Mouse (Mus musculus): ENCODE results near the gene BC024978.

Gene BC024978

GRCm38 (mm10) chr7:27195681-27196611, at the start of gene BC024978, which contains the start of gene Snrpa:
Gene BC024978, plus strand, starts transcription at chr7:27195781.
Gene Snrpa, minus strand, starts transcription at chr7:27196271.
- DNase-seq = peak; percentile 95 to 99

GRCm38 (mm10) chr7:27153205-27153764, 42.3 kb upstream of the BC024978 start, which contains the start of gene Cyp2t4:
Gene Cyp2t4, plus strand, starts transcription at chr7:27153714.
- DNase-seq = no peak

- DNase-seq = no peak
Observed at GRCm38 (mm10) chr7:27156005-27156404, 39.6 kb upstream of the BC024978 start.

- DNase-seq = no peak
Observed at GRCm38 (mm10) chr7:27158171-27158570, 37.4 kb upstream of the BC024978 start.

DNA sequence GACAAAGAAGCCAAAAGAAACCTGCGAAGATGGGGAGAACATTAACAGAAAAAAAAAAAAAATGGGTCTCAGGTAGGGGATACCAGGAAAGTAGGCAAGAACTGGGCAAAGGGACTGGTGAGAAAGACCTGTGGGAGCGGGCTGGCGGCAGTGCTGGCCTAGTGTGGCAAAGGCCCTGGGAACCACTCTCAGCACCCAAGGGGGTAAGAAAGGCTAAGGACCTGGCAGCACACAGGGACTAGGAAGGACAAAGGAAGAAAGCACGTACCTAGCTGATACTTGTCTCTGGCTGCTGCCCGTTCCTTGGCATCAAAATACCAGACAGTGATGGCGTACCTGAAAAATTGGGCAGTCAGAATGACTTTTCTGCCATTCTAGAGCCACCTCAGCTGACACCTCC, 36.3 kb upstream of the BC024978 start:
- no peak for DNase-seq

DNA sequence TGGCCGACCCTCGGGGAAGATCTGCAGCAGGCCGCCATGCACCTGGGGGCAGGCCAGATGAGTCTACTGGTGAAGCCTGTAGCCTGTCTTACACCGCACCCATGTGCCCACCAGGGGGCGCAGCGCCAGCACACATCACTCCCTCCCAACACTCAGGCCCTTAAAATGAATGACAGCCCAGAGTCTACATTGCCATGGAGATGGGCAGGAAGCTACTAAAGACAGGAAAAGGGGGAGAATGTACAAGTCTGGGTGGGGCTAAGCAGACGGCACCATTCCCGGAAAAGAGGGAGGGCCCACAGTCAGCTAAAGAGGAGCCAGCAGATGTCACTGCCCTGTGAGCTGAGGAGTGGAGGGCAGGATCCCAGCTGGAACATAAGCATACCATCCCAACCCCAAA, 35.7 kb upstream of the BC024978 start:
- peak; percentile 82 to 88 for DNase-seq

DNA sequence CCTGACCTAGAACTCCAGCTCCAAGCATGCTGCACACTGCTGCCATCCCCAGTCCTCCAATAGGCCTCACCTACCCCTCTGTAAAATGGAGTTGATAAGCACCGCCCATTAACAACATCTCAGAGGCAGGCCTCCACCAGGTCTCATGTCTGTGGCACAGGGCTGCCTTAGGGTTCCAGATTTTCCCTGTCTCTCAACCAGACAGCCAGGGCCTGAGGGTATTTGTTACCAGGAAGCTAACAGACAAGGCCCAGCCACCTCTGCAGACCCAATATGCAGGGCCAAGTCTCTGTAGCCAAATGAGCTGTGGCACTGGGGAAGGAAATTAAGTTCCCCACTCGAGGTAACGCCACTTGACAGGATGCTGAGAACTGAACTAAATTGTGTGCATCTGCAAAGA, 34.7 kb upstream of the BC024978 start:
- no peak for DNase-seq

GRCm38 (mm10) chr7:27161744-27162143, 33.8 kb upstream of the BC024978 start:
- DNase-seq = no peak

DNA sequence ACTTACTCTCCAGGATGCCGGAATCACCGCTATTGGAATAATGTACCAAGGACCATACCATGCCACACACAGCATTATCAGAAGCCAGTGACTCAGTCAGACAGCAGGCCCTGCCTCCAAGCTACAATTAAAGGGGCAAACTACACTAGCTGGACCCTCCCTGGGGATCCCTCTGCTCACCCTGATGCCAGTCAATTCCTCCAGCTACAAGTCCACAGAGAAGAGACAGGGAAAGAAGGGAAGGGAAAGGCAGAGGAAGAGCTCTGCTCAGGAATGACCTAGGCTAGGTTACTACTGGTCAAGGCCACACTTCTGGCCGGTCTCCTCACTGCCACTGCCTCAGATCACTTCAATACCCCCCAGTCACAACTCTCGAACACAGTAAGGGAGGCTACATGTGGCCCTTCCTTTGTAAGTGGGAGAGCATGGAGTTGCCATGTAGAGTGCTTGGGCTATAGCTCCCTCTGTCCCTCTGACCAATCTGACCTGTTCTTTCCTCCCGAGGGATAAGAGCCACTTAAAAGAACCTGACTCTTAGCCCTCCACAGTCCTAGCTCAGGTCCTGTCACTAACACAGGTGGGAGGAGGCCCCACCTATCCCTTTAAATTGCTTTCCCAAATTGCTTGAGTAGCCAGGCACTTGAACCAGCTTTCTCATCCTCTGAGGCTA, 32.7 kb upstream of the BC024978 start:
- DNase-seq = no peak

DNA sequence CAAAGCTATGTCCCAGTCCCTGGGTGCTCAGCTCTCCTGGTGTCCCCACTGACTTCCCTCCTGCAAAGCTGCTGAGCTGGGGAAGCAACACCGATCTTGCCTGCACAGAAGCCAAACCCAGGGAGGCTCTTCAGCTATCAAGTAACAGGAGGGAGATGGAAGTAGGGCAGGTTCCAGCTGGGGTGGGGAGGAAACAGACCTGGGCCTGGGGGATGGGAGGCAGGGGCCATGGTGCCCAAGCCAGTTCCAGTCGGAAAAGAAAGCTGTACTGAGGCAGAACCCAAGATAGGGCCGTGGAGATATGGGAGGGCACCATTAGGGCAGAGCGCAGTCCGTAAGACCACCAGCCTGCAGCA, 32.2 kb upstream of the BC024978 start:
- DNase-seq = no peak

- no peak for DNase-seq
Observed at GRCm38 (mm10) chr7:27164112-27164947, 31.3 kb upstream of the BC024978 start.

DNA sequence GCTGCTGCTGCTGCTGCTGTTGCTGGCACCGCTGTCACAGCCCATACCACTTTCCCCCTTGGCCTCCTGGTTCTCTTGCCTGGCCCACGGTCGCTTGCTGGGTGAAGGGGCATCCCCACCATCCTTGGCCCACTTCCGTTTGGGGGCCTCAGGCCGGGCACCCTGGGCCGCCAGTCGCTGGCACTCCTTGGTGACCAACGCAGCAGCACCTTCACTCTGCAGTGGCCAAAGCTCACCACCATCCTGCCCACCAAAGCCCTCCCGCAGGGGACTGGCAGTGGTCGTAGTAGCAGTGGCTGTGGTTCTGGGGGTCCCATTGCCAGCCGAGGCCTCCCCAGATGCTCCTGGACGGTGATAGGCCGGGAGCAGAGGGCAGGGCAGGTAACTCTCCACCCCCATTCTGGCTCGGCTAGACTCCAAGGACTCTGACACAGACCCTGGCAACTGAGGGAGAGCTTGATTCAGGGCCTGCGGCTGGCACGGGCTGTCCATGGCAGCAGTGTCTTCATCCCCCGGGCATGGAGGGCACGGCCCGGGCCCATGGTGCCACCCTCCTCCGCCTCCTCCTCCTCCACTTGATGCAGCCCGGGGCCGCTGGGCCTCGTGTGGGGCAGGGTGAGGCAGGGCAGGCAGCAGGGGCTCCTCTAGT, 30.4 kb upstream of the BC024978 start:
- peak in 1 of 2 experiments; percentile 40 for DNase-seq

DNA sequence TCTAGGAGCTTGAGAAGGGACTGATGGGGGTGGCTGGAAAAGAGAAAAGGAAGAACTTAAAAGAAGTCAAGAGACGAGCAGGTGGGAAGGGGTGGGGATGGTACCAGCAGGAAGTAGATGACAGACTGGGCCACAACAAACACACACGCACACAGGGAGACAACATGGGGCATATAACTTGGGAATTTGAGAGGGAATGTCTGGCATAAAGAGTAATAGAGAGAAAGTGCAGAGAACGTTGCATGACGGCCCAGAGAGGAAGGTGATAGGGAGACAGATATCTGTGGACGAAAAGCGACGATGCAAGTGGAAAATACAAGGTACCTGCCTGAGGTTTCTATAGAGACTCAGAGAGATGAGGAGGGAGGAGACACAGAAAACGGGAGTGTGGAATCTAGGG, 29.9 kb upstream of the BC024978 start:
- no peak for DNase-seq

GRCm38 (mm10) chr7:27166229-27166613, 29.4 kb upstream of the BC024978 start:
- peak; percentile 81 to 83 for DNase-seq

DNA sequence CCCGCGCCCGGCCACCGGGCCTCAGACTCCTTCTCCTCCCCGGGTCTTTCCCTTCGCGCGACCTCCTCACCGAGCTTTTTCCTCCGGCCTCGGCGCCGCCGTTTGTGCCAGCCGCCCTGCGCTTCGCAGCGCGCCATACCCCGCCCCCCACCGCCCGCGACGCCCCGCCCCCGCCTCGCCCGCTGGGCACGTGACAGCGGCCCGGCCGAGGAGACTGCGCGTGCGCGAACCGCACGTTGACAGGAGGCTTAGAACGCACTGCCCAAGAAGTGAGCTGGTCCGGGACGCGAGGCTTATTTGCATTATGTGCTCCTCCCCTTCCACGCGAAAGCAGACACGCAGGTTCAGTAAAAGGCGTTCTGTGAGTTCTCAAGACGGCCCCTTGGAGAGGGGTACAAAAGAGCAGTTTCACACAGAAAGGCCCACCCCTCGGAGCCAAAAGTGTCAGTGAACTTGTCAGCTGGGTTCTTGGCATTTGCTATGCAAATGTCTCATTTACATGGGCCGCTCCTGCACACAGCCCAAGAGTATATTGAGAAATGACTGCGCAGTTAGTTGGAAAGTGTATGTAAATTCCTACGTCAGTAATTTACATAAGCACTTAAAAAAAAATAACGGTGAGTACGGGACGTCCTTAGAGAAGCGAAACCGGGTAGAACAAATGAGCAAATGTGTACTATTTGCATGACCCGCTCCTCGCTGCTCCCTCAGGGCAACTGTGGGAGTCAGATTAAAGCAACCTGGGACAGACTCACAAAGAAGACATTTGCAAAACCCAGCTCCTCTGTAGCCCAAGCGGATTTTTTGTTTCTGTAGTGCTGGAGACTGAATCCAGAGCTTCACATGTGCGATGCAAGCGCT, 28.7 kb upstream of the BC024978 start, which contains the start of gene Egln2:
Gene Egln2, minus strand, starts transcription at position 189 of the 861 bp plus-strand sequence.
- DNase-seq = peak; percentile 89 to 94

GRCm38 (mm10) chr7:27167475-27168094, 28.0 kb upstream of the BC024978 start:
- DNase-seq = no peak

- no peak for DNase-seq
Observed at GRCm38 (mm10) chr7:27168371-27168770, 27.2 kb upstream of the BC024978 start.

- DNase-seq = no peak
Observed at GRCm38 (mm10) chr7:27170981-27171380, 24.6 kb upstream of the BC024978 start.

DNA sequence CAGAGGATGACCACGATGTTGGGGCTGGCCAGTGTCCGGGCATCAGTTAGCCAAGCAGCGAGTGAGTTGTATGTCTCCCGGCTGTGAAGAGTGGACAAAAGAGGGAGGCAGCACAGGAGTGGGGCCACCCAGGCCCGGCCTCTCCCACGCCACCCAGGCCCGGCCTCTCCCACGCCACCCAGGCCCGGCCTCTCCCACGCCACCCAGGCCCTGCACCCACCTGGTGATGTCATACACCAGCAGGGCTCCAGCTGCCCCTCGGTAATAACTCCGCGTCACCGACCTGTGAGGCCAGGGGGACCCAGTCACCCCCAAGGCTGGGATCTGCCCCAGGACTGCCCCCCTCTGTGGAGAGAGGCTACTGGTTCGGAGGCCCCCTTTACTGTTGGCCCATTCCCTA, 21.1 kb upstream of the BC024978 start:
- no peak for DNase-seq

DNA sequence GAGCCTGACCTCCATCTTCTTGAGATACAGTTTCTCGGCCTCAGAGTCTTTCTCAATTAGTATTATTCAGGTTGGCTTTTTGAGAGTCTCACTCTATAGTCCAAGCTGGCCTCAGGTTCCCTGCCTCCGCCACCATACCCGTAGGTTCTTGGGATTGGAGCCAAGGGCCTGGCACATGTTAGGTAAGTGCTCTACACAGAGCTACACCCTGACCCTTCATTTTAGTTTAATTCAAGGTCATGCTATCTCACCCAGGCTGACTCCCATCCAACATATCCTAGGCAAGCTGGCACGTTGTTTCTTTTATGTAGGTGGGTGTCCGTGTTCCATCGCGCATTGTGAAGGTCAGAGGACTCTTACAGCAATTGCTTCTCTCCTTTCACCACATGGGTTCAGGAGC, 20.7 kb upstream of the BC024978 start:
- no peak for DNase-seq

DNA sequence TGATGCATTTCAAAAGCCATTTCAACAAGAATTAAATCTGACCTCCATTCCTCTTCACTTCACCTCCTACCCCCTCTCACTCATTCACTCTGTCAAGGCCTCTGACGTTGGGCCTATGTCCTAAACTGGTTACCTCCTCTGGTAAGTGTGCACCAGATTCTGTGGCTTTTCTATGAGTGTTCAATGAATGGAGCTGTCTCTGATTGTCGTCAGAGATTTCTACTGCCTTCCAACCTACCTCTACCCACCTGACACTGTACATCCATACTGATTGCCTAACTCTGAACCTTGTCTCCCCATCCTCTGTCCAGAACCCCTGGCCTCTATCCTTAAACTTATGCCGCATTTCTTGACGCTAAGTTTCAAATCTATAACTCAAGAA, 17.6 kb upstream of the BC024978 start:
- no peak for DNase-seq
